Mouse (Mus musculus): ENCODE data around the gene Mafg. TPM values are rescaled to one million over a fixed set of nuclear protein-coding genes. Genes with fewer than 3 reads are reported as not detected.

Gene Mafg
- total and polyA plus RNA-seq, 3 experiments = 32.8 to 45.2 (median 35.7) TPM

DNA sequence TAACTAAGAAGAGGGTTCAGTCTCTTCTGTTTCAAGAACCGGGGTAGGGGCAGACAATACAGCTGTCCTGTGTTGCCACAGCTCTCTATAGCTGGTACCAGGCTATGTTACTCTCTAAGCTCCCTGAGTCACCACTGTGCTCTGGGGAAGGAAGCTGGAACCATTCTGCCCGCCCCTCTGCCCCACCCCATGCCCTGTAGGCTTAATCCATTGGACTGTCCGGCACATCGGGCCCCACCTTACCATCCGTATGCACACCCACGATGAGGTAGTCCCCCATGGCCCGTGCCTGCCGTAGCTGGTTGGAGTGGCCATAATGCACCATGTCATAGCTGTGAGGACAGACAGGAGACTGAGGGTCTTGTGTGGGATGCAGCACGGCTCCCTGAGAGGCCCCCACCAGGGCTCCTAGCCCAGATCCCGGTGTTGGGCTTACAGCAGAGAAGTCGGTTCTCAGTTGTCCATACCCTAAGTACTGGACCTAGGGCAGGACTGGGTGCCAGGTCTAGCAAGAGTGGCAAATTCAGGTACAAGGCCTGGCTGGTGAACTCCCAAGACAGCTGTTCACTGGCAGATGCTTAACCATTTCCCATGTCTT is 17.7 kb downstream of the Mafg start:
- DNase-seq = no peak
- Histone ChIP-seq H3K27me3 (ENCODE audit: control insufficient read depth, insufficient read depth, low read length) (no peaks in the 10 kb centered on the region), H3K9ac (ENCODE audit: low read depth, low read length) (no peak overlapping the region), H3K36me3 (ENCODE audit: control insufficient read depth, insufficient read depth, low read length) (no peaks in the 10 kb centered on the region), H3K27ac (no peak overlapping the region), H3K4me1 (ENCODE audit: control insufficient read depth, insufficient read depth, low read length) (peaks cover 3% of the 10 kb centered on the region), H3K4me3 (no peak overlapping the region), H3K79me2 (replicated peaks; ENCODE audit: control insufficient read depth, insufficient read depth, low read length) (no peaks in the 10 kb centered on the region)
- TF ChIP-seq EP300 (IDR thresholded peaks at IDR 0.05; ENCODE audit: insufficient read depth, low read depth, low read length) (no peak), POLR2A (IDR thresholded peaks at IDR 0.05; ENCODE audit: insufficient read depth, low read depth, low read length) (no peak), CTCF (IDR thresholded peaks at IDR 0.05) (no peak)
- 87% methylated on average over 11 of the region's 11 CpGs for WGBS
- intact Hi-C loops (cut with DNase I) = no loop called here

DNA sequence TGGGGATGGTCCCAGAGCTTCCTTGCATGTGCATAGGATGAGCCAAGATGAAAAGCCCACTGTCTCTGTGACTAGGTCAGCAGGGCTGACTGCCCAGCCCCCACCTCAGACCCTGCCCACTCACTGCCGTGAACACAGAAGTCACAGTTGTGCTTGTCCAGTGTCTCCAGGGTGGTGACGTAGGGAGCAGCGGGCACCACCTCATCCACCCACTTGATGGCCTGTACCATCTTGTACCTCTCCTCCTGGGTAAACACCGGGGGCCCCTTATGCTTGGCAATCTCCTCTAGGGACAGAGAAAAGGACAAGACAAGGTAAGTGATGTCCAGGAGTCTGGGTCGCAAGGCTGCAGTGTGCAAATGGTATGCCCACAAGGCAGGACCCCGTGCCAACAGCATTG is 18.2 kb downstream of the Mafg start:
- 90% methylated on average over 6 of the region's 6 CpGs for WGBS
- H3K27ac ChIP-seq = no peak overlapping the region
- no peak for DNase-seq
- peaks cover 3% of the 10 kb centered on the region for H3K4me1 ChIP-seq (ENCODE audit: control insufficient read depth, insufficient read depth, low read length)
- no peaks in the 10 kb centered on the region for H3K27me3 ChIP-seq (ENCODE audit: control insufficient read depth, insufficient read depth, low read length)
- H3K36me3 ChIP-seq (ENCODE audit: control insufficient read depth, insufficient read depth, low read length) = no peaks in the 10 kb centered on the region
- no peak overlapping the region for H3K4me3 ChIP-seq
- H3K79me2 ChIP-seq (replicated peaks; ENCODE audit: control insufficient read depth, insufficient read depth, low read length) = no peaks in the 10 kb centered on the region
- intact Hi-C loops (cut with DNase I) = no loop called here
- TF ChIP-seq CTCF (IDR thresholded peaks at IDR 0.05) (no peak), EP300 (IDR thresholded peaks at IDR 0.05; ENCODE audit: insufficient read depth, low read depth, low read length) (no peak), POLR2A (IDR thresholded peaks at IDR 0.05; ENCODE audit: insufficient read depth, low read depth, low read length) (no peak)
- no peak overlapping the region for H3K9ac ChIP-seq (ENCODE audit: low read depth, low read length)

DNA sequence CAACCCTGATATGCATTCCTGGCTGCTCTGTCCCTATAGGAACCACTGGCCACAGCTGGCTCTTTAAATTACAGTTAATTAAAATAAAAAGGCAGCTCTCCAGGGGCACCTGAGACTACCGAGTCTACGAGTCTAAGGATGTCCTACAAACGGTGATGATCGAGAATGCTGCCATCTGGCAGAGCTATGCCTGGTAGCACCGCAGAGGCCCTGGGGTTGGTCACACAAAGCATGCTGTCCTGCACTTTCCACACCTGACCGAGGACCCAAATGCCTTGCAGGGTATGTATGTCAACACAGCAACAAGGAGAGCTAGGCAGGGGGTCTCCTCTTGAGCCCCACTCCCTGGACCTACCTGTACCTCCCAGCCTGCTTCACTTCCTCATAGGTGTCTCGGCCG is 19.4 kb downstream of the Mafg start:
- Histone ChIP-seq H3K9ac (ENCODE audit: low read depth, low read length) (no peak overlapping the region), H3K27me3 (ENCODE audit: control insufficient read depth, insufficient read depth, low read length) (no peaks in the 10 kb centered on the region), H3K79me2 (replicated peaks; ENCODE audit: control insufficient read depth, insufficient read depth, low read length) (no peaks in the 10 kb centered on the region), H3K27ac (no peak overlapping the region), H3K36me3 (ENCODE audit: control insufficient read depth, insufficient read depth, low read length) (no peaks in the 10 kb centered on the region), H3K4me1 (ENCODE audit: control insufficient read depth, insufficient read depth, low read length) (peaks cover 3% of the 10 kb centered on the region), H3K4me3 (no peak overlapping the region)
- TF ChIP-seq CTCF (IDR thresholded peaks at IDR 0.05) (no peak), EP300 (IDR thresholded peaks at IDR 0.05; ENCODE audit: insufficient read depth, low read depth, low read length) (no peak), POLR2A (IDR thresholded peaks at IDR 0.05; ENCODE audit: insufficient read depth, low read depth, low read length) (no peak)
- no peak for DNase-seq
- intact Hi-C loops (cut with DNase I) = loop anchor here (2.0 kb wide), 1 partner anchor 31 kb away; no protein-coding TSS in a partner anchor
- 83% methylated on average over 8 of the region's 8 CpGs for WGBS

- intact Hi-C loops (cut with DNase I) = loop anchor here (2.0 kb wide), 1 partner anchor 31 kb away; no protein-coding TSS in a partner anchor
- DNase-seq = no peak
- Histone ChIP-seq H3K36me3 (ENCODE audit: control insufficient read depth, insufficient read depth, low read length) (no peaks in the 10 kb centered on the region), H3K4me3 (no peak overlapping the region), H3K27ac (no peak overlapping the region), H3K79me2 (replicated peaks; ENCODE audit: control insufficient read depth, insufficient read depth, low read length) (no peaks in the 10 kb centered on the region), H3K9ac (ENCODE audit: low read depth, low read length) (no peak overlapping the region), H3K27me3 (ENCODE audit: control insufficient read depth, insufficient read depth, low read length) (no peaks in the 10 kb centered on the region), H3K4me1 (ENCODE audit: control insufficient read depth, insufficient read depth, low read length) (peaks cover 3% of the 10 kb centered on the region)
- WGBS = 82% methylated on average over 10 of the region's 10 CpGs
- TF ChIP-seq POLR2A (IDR thresholded peaks at IDR 0.05; ENCODE audit: insufficient read depth, low read depth, low read length) (no peak), EP300 (IDR thresholded peaks at IDR 0.05; ENCODE audit: insufficient read depth, low read depth, low read length) (no peak), CTCF (IDR thresholded peaks at IDR 0.05) (no peak)
Measured at GRCm38 (mm10) chr11:120613481-120613972, 19.9 kb downstream of the Mafg start.

DNA sequence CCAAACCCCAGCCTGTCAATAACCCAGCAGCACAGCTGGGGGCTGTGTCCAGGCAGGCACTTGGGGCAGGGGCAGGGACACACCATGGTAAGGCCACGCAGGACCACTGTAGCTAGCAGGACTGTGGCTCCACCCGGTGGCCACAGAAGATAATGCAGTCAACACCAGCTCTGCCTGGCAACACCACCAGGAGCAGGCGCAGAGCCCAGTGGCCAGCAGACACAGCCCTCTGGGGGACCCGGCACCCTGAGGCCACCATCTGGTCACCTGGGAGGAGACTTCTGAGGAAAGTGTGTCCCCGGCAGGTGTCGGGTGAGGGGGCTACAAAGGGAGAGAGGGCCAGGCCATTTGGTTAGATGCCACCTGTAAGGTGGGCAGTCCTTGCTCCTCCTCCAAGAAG is 20.6 kb downstream of the Mafg start:
- Histone ChIP-seq H3K27me3 (ENCODE audit: control insufficient read depth, insufficient read depth, low read length) (no peaks in the 10 kb centered on the region), H3K36me3 (ENCODE audit: control insufficient read depth, insufficient read depth, low read length) (no peaks in the 10 kb centered on the region), H3K4me3 (no peak overlapping the region), H3K9ac (ENCODE audit: low read depth, low read length) (no peak overlapping the region), H3K4me1 (ENCODE audit: control insufficient read depth, insufficient read depth, low read length) (peaks cover 3% of the 10 kb centered on the region), H3K27ac (no peak overlapping the region), H3K79me2 (replicated peaks; ENCODE audit: control insufficient read depth, insufficient read depth, low read length) (no peaks in the 10 kb centered on the region)
- DNase-seq = peak; percentile 72 to 80
- intact Hi-C loops (cut with DNase I) = loop anchor here (1.0 to 2.0 kb wide), 3 partner anchors 30 to 123 kb away; no protein-coding TSS in a partner anchor
- WGBS = 37% methylated on average over 6 of the region's 6 CpGs
- TF ChIP-seq POLR2A (IDR thresholded peaks at IDR 0.05; ENCODE audit: insufficient read depth, low read depth, low read length) (no peak), EP300 (IDR thresholded peaks at IDR 0.05; ENCODE audit: insufficient read depth, low read depth, low read length) (peak; percentile 86), CTCF (IDR thresholded peaks at IDR 0.05) (peak; percentile 88)

DNA sequence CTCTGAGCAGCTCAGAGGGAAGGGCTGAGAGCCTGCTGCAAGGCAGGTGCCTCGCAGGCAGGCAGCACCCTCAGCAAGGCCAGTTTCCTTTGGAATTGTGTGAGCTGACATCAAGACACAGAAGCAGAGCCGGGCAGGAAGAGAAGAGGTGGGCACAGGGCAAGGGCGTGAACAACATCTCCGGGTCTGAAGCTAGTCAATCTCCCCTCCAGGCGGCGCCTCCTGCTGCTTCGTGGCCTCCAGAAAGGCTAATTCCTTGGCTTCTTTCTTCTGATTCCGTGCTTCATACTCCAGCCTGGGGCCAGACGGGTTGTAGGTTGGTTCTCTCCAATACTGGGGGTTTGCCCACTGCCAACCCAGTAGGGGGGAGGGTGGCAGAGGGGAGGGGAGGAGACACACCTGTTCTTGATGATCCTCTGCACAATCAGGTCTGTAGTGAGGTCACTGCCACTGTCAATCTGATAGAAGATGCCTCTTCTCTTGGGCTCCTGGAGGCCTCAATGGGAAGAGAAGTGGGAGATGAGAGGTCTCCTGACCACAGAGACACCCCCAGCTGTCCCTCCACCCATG is 22.8 kb downstream of the Mafg start:
- no peak overlapping the region for H3K27ac ChIP-seq
- DNase-seq = no peak
- intact Hi-C loops (cut with DNase I) = no loop called here
- TF ChIP-seq CTCF (IDR thresholded peaks at IDR 0.05) (no peak), EP300 (IDR thresholded peaks at IDR 0.05; ENCODE audit: insufficient read depth, low read depth, low read length) (no peak), POLR2A (IDR thresholded peaks at IDR 0.05; ENCODE audit: insufficient read depth, low read depth, low read length) (no peak)
- no peak overlapping the region for H3K4me3 ChIP-seq
- no peaks in the 10 kb centered on the region for H3K27me3 ChIP-seq (ENCODE audit: control insufficient read depth, insufficient read depth, low read length)
- no peak overlapping the region for H3K9ac ChIP-seq (ENCODE audit: low read depth, low read length)
- peaks cover 4% of the 10 kb centered on the region for H3K4me1 ChIP-seq (ENCODE audit: control insufficient read depth, insufficient read depth, low read length)
- H3K36me3 ChIP-seq (ENCODE audit: control insufficient read depth, insufficient read depth, low read length) = no peaks in the 10 kb centered on the region
- no peaks in the 10 kb centered on the region for H3K79me2 ChIP-seq (replicated peaks; ENCODE audit: control insufficient read depth, insufficient read depth, low read length)
- WGBS = 89% methylated on average over 9 of the region's 9 CpGs
